Mouse (Mus musculus): ENCODE measurements around the gene 4930451I11Rik.

Gene 4930451I11Rik

GRCm38 (mm10) chr7:126800269-126801056 lies 31.0 kb downstream of the 4930451I11Rik start:
- DNase-seq (ENCODE audit: low read depth, low spot score), result no peak

- DNase-seq (ENCODE audit: low read depth, low spot score), result no peak
Measured at GRCm38 (mm10) chr7:126799468-126800268, 31.8 kb downstream of the 4930451I11Rik start.

- DNase-seq (ENCODE audit: low read depth, low spot score), result peak; percentile 99
Measured at GRCm38 (mm10) chr7:126799050-126799467, 32.4 kb downstream of the 4930451I11Rik start.

- no peak for DNase-seq (ENCODE audit: low read depth, low spot score)
Measured at GRCm38 (mm10) chr7:126798127-126799049, 33.1 kb downstream of the 4930451I11Rik start.

- no peak for DNase-seq (ENCODE audit: low read depth, low spot score)
Measured at GRCm38 (mm10) chr7:126797411-126798126, 33.9 kb downstream of the 4930451I11Rik start, which contains the start of gene Fam57b. Fam57b (plus strand) TSS chr7:126797668.

GRCm38 (mm10) chr7:126796350-126796932 lies 35.0 kb downstream of the 4930451I11Rik start:
- peak; percentile 32 for DNase-seq (ENCODE audit: low read depth, low spot score)

- DNase-seq (ENCODE audit: low read depth, low spot score), result no peak
Measured at GRCm38 (mm10) chr7:126795387-126796317, 35.8 kb downstream of the 4930451I11Rik start.

- peak; percentile 33 for DNase-seq (ENCODE audit: low read depth, low spot score)
Measured at GRCm38 (mm10) chr7:126794271-126794605, 37.2 kb downstream of the 4930451I11Rik start.

- peak; percentile 53 for DNase-seq (ENCODE audit: low read depth, low spot score)
Measured at GRCm38 (mm10) chr7:126793456-126794270, 37.8 kb downstream of the 4930451I11Rik start.

- no peak for DNase-seq (ENCODE audit: low read depth, low spot score)
Measured at GRCm38 (mm10) chr7:126792721-126793443, 38.6 kb downstream of the 4930451I11Rik start.

GRCm38 (mm10) chr7:126791851-126792720 lies 39.4 kb downstream of the 4930451I11Rik start, which contains the start of gene Ppp4c:
Ppp4c (minus strand) TSS chr7:126792496.
- peak; percentile 98 for DNase-seq (ENCODE audit: low read depth, low spot score)

- no peak for DNase-seq (ENCODE audit: low read depth, low spot score)
Measured at GRCm38 (mm10) chr7:126789141-126789540, 42.3 kb downstream of the 4930451I11Rik start.

- no peak for DNase-seq (ENCODE audit: low read depth, low spot score)
Measured at GRCm38 (mm10) chr7:126786142-126786541, 45.3 kb downstream of the 4930451I11Rik start.

GRCm38 (mm10) chr7:126785056-126785455 lies 46.4 kb downstream of the 4930451I11Rik start:
- no peak for DNase-seq (ENCODE audit: low read depth, low spot score)

- DNase-seq (ENCODE audit: low read depth, low spot score), result no peak
Measured at GRCm38 (mm10) chr7:126784469-126784868, 47.0 kb downstream of the 4930451I11Rik start.

GRCm38 (mm10) chr7:126782693-126783092 lies 48.7 kb downstream of the 4930451I11Rik start:
- no peak for DNase-seq (ENCODE audit: low read depth, low spot score)

Data from A20 (cell line).